Mouse (Mus musculus) heart, adult 11 months (tissue): ENCODE measurements at regions not wholly inside any gene's neighbourhood (a gene's known extent, or its start where the extent isn't known, plus 50 kb on each side); places are given as distances from the start of the nearest gene placed in this dataset.

Experiments
- DNase-seq: peaks from one replicate; pipeline ENCODE4 v3.0.0; 2022

DNA sequence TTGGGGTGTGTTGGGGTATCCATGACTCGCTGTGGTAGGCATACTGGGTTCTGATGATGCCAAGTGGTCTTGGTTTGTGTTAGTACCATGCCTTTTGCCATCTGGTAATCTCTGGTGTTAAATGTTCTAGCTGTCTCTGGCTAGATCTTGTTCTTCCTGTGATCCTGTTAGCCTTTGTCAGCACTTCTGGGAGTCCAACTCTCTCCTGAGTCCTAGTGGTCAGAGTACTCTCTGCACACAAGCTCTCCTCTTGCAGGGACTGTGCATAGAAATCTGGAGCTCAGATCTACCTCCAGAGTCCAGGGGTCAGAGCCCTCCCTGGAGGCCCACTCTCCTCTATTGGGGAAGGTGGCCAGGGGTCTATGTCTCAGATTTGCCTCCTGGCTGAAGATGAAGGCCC, 922.0 kb upstream of the Kif18a start:
- peak; percentile 77 for DNase-seq

DNA sequence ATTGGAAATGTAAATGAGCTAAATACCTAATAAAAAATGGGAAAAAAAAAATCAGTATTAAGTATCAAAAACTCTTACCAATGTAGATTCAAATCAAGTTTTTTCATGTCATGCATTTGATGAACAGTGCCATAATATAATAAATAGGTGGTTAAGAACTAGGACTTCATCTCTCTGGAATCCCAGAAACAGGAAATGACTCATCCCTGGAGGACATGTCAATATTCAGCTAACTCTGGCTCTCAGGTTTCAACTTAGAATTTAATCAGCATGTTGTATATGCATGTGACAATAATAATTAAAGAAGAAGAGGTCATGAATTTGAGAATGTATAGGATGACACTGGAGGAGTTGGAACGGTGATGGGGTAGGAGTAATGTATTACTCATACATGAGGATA, 876.4 kb upstream of the Kif18a start:
- no peak for DNase-seq

DNA sequence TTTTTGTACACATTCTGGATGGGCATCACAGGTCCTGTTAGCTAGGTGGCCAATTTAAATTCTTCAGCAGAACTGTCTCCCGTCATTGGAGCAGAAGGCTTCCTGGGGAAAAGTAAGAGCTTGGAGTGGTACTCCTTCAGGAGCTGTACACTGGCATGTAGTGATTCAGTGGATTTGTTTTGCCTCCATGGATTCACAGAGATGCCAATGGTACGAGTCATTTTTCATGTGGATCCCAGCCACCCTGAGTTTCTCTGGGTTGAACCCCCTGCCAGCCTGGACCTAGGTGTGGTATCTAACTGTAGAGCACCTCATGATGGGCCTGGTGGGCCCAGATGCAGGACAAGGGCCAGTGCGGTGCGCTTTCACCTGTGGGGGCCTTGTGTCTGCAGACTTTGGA, 833.9 kb upstream of the Kif18a start:
- DNase-seq: no peak
